ENCODE assay signal across 25 mouse cellular contexts in the genomic region with DNA sequence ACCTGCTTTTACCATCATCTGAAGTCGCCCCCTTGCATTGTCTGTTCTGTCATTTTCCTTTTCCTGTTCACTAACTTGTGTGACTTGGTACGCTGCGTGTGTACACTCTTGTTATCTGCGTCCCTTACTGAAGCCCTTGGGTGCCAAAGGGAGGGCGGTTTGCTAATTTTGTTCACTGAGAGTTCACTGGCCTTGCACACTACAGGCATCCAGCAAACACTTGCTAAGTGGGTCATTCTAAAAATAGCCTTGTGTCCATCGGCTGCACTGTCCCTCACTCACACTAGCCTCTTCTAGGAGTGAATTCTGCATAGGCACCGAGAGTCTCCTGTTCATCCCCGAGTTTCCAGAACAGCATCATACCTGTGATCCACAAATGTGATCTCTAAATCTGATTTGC. TPM values are rescaled to one million over a fixed set of nuclear protein-coding genes. Genes with fewer than 3 reads are reported as not detected.
DNase-seq lines count a peak whose midpoint lies in the region; ATAC-seq lines count a peak whose summit lies in the region.
"Had no signal": no experiment of that assay in that cellular context is flagged by ENCODE, and none has a peak within 500 bp of the region (broad histone marks: within the 10 kb centered on the region; RNA-seq: fewer than 3 reads in every experiment).

No protein-coding gene starts in this region.

- no peaks in the 10 kb centered on the region for H3K27me3 ChIP-seq in midbrain, embryonic 11.5 days (ENCODE audit: control insufficient read depth, insufficient read depth, low read length)
- no peaks in the 10 kb centered on the region for H3K27me3 ChIP-seq in midbrain, embryonic 10.5 days (ENCODE audit: low read depth, poor library complexity, severe bottlenecking)
- no peaks in the 10 kb centered on the region for H3K27me3 ChIP-seq in heart, embryonic 14.5 days (ENCODE audit: control insufficient read depth, insufficient read depth, low read length)
- H3K27me3 ChIP-seq: hindbrain, embryonic 12.5 days; neural tube, embryonic 13.5 days had no signal

- 92% methylated on average over 8 of the region's 8 CpGs for WGBS in midbrain, embryonic 11.5 days
- WGBS in midbrain, embryonic 10.5 days: 90% methylated on average over 8 of the region's 8 CpGs
- 27% methylated on average over 8 of the region's 8 CpGs for WGBS in heart, embryonic 14.5 days

- H3K4me1 ChIP-seq in midbrain, embryonic 11.5 days (ENCODE audit: control insufficient read depth, insufficient read depth, low read length): no peaks in the 10 kb centered on the region
- H3K4me1 ChIP-seq in midbrain, embryonic 10.5 days: no peaks in the 10 kb centered on the region
- peaks cover 9 to 11% of the 10 kb centered on the region in 2 experiments; a peak in 3 of 4 replicates for H3K4me1 ChIP-seq in heart, embryonic 14.5 days (ENCODE audit: control insufficient read depth in 2 of 2, insufficient read depth in 2 of 2, low read length in 2 of 2)
- H3K4me1 ChIP-seq: hindbrain, embryonic 12.5 days; neural tube, embryonic 13.5 days had no signal

- H3K4me2 ChIP-seq in midbrain, embryonic 11.5 days: no peak overlapping the region
- peak overlapping the region; percentile 12 for H3K4me2 ChIP-seq in heart, embryonic 14.5 days (ENCODE audit: low read length)
- H3K4me2 ChIP-seq: hindbrain, embryonic 12.5 days; neural tube, embryonic 13.5 days had no signal

- H3K27ac ChIP-seq in midbrain, embryonic 11.5 days (ENCODE audit: low read depth, low read length): no peak overlapping the region
- no peak overlapping the region for H3K27ac ChIP-seq in midbrain, embryonic 10.5 days (replicated peaks)
- H3K27ac ChIP-seq in heart, embryonic 14.5 days (replicated peaks in 1 of 2; ENCODE audit: control insufficient read depth in 1 of 2, insufficient read depth in 1 of 2, low read depth in 2 of 2, low read length in 2 of 2): peak overlapping the region; percentile 87
- H3K27ac ChIP-seq: hindbrain, embryonic 12.5 days; neural tube, embryonic 13.5 days; stomach, postnatal 0 days had no signal

- peaks cover under 1% of the 10 kb centered on the region; the same call in 1 of the 2 replicates for H3K36me3 ChIP-seq in midbrain, embryonic 11.5 days (ENCODE audit: control insufficient read depth, insufficient read depth, low read length)
- peaks cover 36% of the 10 kb centered on the region for H3K36me3 ChIP-seq in midbrain, embryonic 10.5 days
- H3K36me3 ChIP-seq in heart, embryonic 14.5 days (ENCODE audit: control insufficient read depth, insufficient read depth, low read length): peaks cover 43% of the 10 kb centered on the region

- no peak overlapping the region for H3K9ac ChIP-seq in midbrain, embryonic 11.5 days (ENCODE audit: low read length)
- H3K9ac ChIP-seq in heart, embryonic 14.5 days (ENCODE audit: low read length): no peak overlapping the region; the same call in 1 of the 2 replicates
- H3K9ac ChIP-seq: hindbrain, embryonic 12.5 days; neural tube, embryonic 13.5 days had no signal

- no peaks in the 10 kb centered on the region for H3K9me3 ChIP-seq in midbrain, embryonic 11.5 days (ENCODE audit: control insufficient read depth, low read length)
- peaks cover 2% of the 10 kb centered on the region; the same call in 1 of the 2 replicates for H3K9me3 ChIP-seq in midbrain, embryonic 10.5 days (replicated peaks)
- no peaks in the 10 kb centered on the region for H3K9me3 ChIP-seq in heart, embryonic 14.5 days (ENCODE audit: control insufficient read depth, low read length)
- H3K9me3 ChIP-seq: hindbrain, embryonic 12.5 days; neural tube, embryonic 13.5 days had no signal

- no peak for ATAC-seq in midbrain, embryonic 11.5 days (ENCODE audit: low FRiP score)
- peak; percentile 62; the same call in 1 of the 2 replicates for ATAC-seq in heart, embryonic 14.5 days (ENCODE audit: insufficient number of reproducible peaks, insufficient read depth, low FRiP score, low read depth)

- H3K4me3 ChIP-seq in midbrain, embryonic 11.5 days (ENCODE audit: low read depth, low read length): no peak overlapping the region
- no peak overlapping the region for H3K4me3 ChIP-seq in midbrain, embryonic 10.5 days
- H3K4me3 ChIP-seq in heart, embryonic 14.5 days (ENCODE audit: control insufficient read depth in 1 of 2, insufficient read depth in 1 of 2, low read depth in 1 of 2, low read length in 2 of 2): no peak overlapping the region
- H3K4me3 ChIP-seq: hindbrain, embryonic 12.5 days; neural tube, embryonic 13.5 days had no signal

- peak; percentile 58 to 59 for DNase-seq in cerebellum, postnatal 25 days
- no peak for DNase-seq in cerebellum, adult 11 months
- DNase-seq in midbrain, embryonic 11.5 days (ENCODE audit: low spot score, missing footprints): peak; percentile 47
- no peak for DNase-seq in midbrain, embryonic 10.5 days (ENCODE audit: low spot score)
- DNase-seq in embryo, embryonic 10.5 days (ENCODE audit: low spot score): no peak
- no peak for DNase-seq in layer of hippocampus, postnatal 25 days (ENCODE audit: extremely low spot score in 1 of 2, low spot score in 1 of 2)
- DNase-seq: adrenal gland, postnatal 14 days; B cell, adult 2 months; gastrocnemius, postnatal 10 days; kidney, adult 9 months; kidney, postnatal 4 days; lung, adult 2 months; lung, postnatal 36 days; right cerebral cortex, postnatal 25 days; thymus, postnatal 14 days had no signal

RNA-seq across cellular contexts. Expression of a gene that starts 5.0 kb away (rescaled TPM):
- not detected in 2 replicates for polyA plus RNA-seq in midbrain, embryonic 11.5 days (2014; fragmentation: Nextera tagmentation; extraction: Ambion mirVana)
- polyA plus RNA-seq in midbrain, embryonic 10.5 days (2016; fragmentation: Nextera tagmentation; extraction: Ambion mirVana): not detected in 2 replicates
- not detected in 2 replicates for polyA plus RNA-seq in heart, embryonic 14.5 days (2014; fragmentation: Nextera tagmentation; extraction: Ambion mirVana)
- total RNA-seq in layer of hippocampus, postnatal 25 days (2021): not detected
- total RNA-seq: adrenal gland, postnatal 14 days; gastrocnemius, postnatal 10 days; layer of hippocampus, postnatal 14 days; left cerebral cortex, postnatal 14 days; monocyte, adult 5-6 weeks had no signal
- polyA plus RNA-seq: embryonic facial prominence, embryonic 14.5 days; hindbrain, embryonic 12.5 days; intestine, embryonic 14.5 days; limb, embryonic 14.5 days; lung, adult 2 months; neural tube, embryonic 13.5 days; stomach, postnatal 0 days had no signal

RNA-seq across cellular contexts. Expression of a gene that starts 10.4 kb away (rescaled TPM):
- polyA plus RNA-seq in midbrain, embryonic 11.5 days (2014; fragmentation: Nextera tagmentation; extraction: Ambion mirVana): 0.93 and 1.1 TPM in 2 replicates
- 0.83 and 0.97 TPM in 2 replicates for polyA plus RNA-seq in midbrain, embryonic 10.5 days (2016; fragmentation: Nextera tagmentation; extraction: Ambion mirVana)
- polyA plus RNA-seq in heart, embryonic 14.5 days (2014; fragmentation: Nextera tagmentation; extraction: Ambion mirVana): 190 and 218 TPM in 2 replicates
- 1 to 10 TPM; 1.4 to 2.3 TPM for total RNA-seq in layer of hippocampus, postnatal 25 days (2021)

RNA-seq across cellular contexts. Expression of a gene that starts 14.1 kb away (rescaled TPM):
- polyA plus RNA-seq in midbrain, embryonic 11.5 days (2014; fragmentation: Nextera tagmentation; extraction: Ambion mirVana): 1.9 and 2.4 TPM in 2 replicates
- 4.7 and 5.4 TPM in 2 replicates for polyA plus RNA-seq in midbrain, embryonic 10.5 days (2016; fragmentation: Nextera tagmentation; extraction: Ambion mirVana)
- polyA plus RNA-seq in heart, embryonic 14.5 days (2014; fragmentation: Nextera tagmentation; extraction: Ambion mirVana): 3.1 and 3.2 TPM in 2 replicates
- total RNA-seq in layer of hippocampus, postnatal 25 days (2021): 1 to 10 TPM; 2.1 to 2.4 TPM

RNA-seq across cellular contexts. Expression of a gene that starts 14.2 kb away (rescaled TPM):
- polyA plus RNA-seq in midbrain, embryonic 11.5 days (2014; fragmentation: Nextera tagmentation; extraction: Ambion mirVana): not detected in 2 replicates
- polyA plus RNA-seq in midbrain, embryonic 10.5 days (2016; fragmentation: Nextera tagmentation; extraction: Ambion mirVana): 0.20 TPM in 1 of 2 replicates, not detected in the other
- 0.53 and 0.59 TPM in 2 replicates for polyA plus RNA-seq in heart, embryonic 14.5 days (2014; fragmentation: Nextera tagmentation; extraction: Ambion mirVana)
- not detected for total RNA-seq in layer of hippocampus, postnatal 25 days (2021)
- total RNA-seq: layer of hippocampus, postnatal 14 days; left cerebral cortex, postnatal 14 days had no signal
- polyA plus RNA-seq: embryonic facial prominence, embryonic 14.5 days; hindbrain, embryonic 12.5 days; intestine, embryonic 14.5 days; lung, adult 2 months; neural tube, embryonic 13.5 days; stomach, postnatal 0 days had no signal

RNA-seq across cellular contexts. Expression of a gene that starts 14.4 kb away (rescaled TPM):
- 48.3 and 49.6 TPM in 2 replicates for polyA plus RNA-seq in midbrain, embryonic 11.5 days (2014; fragmentation: Nextera tagmentation; extraction: Ambion mirVana)
- polyA plus RNA-seq in midbrain, embryonic 10.5 days (2016; fragmentation: Nextera tagmentation; extraction: Ambion mirVana): 44.1 and 53.4 TPM in 2 replicates
- polyA plus RNA-seq in heart, embryonic 14.5 days (2014; fragmentation: Nextera tagmentation; extraction: Ambion mirVana): 68.9 and 75.0 TPM in 2 replicates
- total RNA-seq in layer of hippocampus, postnatal 25 days (2021): 10 to 100 TPM; 34.3 to 43.4 TPM

Comparison
In these comparisons a context has a peak if more than half of its experiments do, and no peak if none do; other contexts are left out.
1. DNase-seq: peak in cerebellum, postnatal 25 days (2 of 2) and midbrain, embryonic 11.5 days (single experiment); none in cerebellum, adult 11 months (single experiment), midbrain, embryonic 10.5 days (single experiment), embryo, embryonic 10.5 days (single experiment) and layer of hippocampus, postnatal 25 days (0 of 2).
2. H3K27ac ChIP-seq: peak in heart, embryonic 14.5 days (2 of 2); none in midbrain, embryonic 11.5 days (single experiment) and midbrain, embryonic 10.5 days (single experiment).
3. RNA of a gene that starts 10.4 kb away (polyA plus RNA-seq): 190 to 218 TPM in heart, embryonic 14.5 days; 0.93 to 1.1 TPM in midbrain, embryonic 11.5 days and 0.83 to 0.97 TPM in midbrain, embryonic 10.5 days; every median in the first group is over 10 times any median in the second.